8 mouse cellular contexts compared by ENCODE assay signal in the genomic region with DNA sequence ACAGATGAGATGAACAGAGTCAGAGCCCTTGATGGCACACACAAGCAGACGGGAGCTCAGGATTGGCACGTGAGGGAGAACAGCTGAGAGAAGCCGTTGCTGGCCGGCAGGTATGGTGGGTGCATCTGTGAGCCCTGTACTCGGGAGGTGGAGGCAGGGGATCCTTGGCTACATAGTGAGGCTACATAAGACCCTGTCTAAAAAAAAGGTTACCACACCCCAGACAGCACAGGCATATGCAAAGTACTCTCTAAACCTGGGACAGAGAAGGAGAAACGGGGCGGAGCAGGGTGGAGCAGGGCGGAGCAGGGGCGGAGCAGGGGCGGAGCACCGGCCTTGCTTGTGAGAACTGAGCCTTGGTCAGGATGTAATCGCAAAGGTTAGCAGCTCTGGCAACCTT. TPM values are rescaled to one million over a fixed set of nuclear protein-coding genes. Genes with fewer than 3 reads are reported as not detected.
DNase-seq lines count a peak whose midpoint lies in the region; ATAC-seq and TF ChIP-seq lines count a peak whose summit lies in the region.

No protein-coding gene starts in this region.

- no peak overlapping the region for H3K4me3 ChIP-seq in intestine, postnatal 0 days (ENCODE audit: low read depth, low read length)
- no peak overlapping the region for H3K4me3 ChIP-seq in forebrain, embryonic 11.5 days (ENCODE audit: low read depth, low read length)

- H3K4me2 ChIP-seq in intestine, postnatal 0 days (replicated peaks; ENCODE audit: low read depth), result no peak overlapping the region
- H3K4me2 ChIP-seq in forebrain, embryonic 11.5 days (ENCODE audit: low read depth, low read length, severe bottlenecking), result no peak overlapping the region

- 28% methylated on average over 12 of the region's 12 CpGs for WGBS in intestine, postnatal 0 days
- 36% methylated on average over 12 of the region's 12 CpGs for WGBS in forebrain, embryonic 11.5 days

- no peaks in the 10 kb centered on the region for H3K4me1 ChIP-seq in intestine, postnatal 0 days (replicated peaks; ENCODE audit: control insufficient read depth, insufficient read depth, low read length)
- H3K4me1 ChIP-seq in forebrain, embryonic 11.5 days (replicated peaks; ENCODE audit: control insufficient read depth, insufficient read depth, low read length), result no peaks in the 10 kb centered on the region; the same call in 1 of the 2 replicates

- no peak overlapping the region for H3K9ac ChIP-seq in intestine, postnatal 0 days (ENCODE audit: low read depth, low read length)
- H3K9ac ChIP-seq in forebrain, embryonic 11.5 days (ENCODE audit: low read length), result no peak overlapping the region

- H3K27ac ChIP-seq in intestine, postnatal 0 days (ENCODE audit: low read depth, low read length), result no peak overlapping the region
- no peak overlapping the region for H3K27ac ChIP-seq in forebrain, embryonic 11.5 days (ENCODE audit: low read depth, low read length)

- peak; percentile 46 for ATAC-seq in intestine, postnatal 0 days
- ATAC-seq in forebrain, embryonic 11.5 days (replicated peaks; ENCODE audit: low FRiP score), result no peak
- no peak for ATAC-seq in monocyte, adult 5-6 weeks (replicated peaks; ENCODE audit: insufficient number of reproducible peaks, low FRiP score, low TSS enrichment, poor library complexity, severe bottlenecking)

- no peaks in the 10 kb centered on the region for H3K27me3 ChIP-seq in intestine, postnatal 0 days (replicated peaks; ENCODE audit: control insufficient read depth, insufficient read depth, low read length)
- no peaks in the 10 kb centered on the region for H3K27me3 ChIP-seq in forebrain, embryonic 11.5 days (ENCODE audit: control insufficient read depth, insufficient read depth, low read length)

- H3K9me3 ChIP-seq in intestine, postnatal 0 days (ENCODE audit: control insufficient read depth), result no peaks in the 10 kb centered on the region
- no peaks in the 10 kb centered on the region for H3K9me3 ChIP-seq in forebrain, embryonic 11.5 days (ENCODE audit: control insufficient read depth, low read length)

- peaks cover 43% of the 10 kb centered on the region for H3K36me3 ChIP-seq in intestine, postnatal 0 days (ENCODE audit: control insufficient read depth, insufficient read depth)
- H3K36me3 ChIP-seq in forebrain, embryonic 11.5 days (ENCODE audit: control insufficient read depth, insufficient read depth, low read length), result peaks cover 14% of the 10 kb centered on the region

- peak; percentile 43 for DNase-seq in gastrocnemius, postnatal 10 days
- DNase-seq in gastrocnemius, adult 18-20 months (ENCODE audit: low spot score), result no peak
- DNase-seq in A20 (ENCODE audit: low read depth, low spot score), result peak; percentile 90
- DNase-seq in adrenal gland, postnatal 14 days, result peak; percentile 83
- DNase-seq in lung, postnatal 25 days (ENCODE audit: low spot score), result peak; percentile 38
- no peak for DNase-seq in forebrain, embryonic 11.5 days (ENCODE audit: low spot score)

- TF ChIP-seq CTCF in intestine, postnatal 0 days (IDR thresholded peaks at IDR 0.05; ENCODE audit: low read depth), result no peak

RNA-seq across cellular contexts. Expression of a gene that starts 2.8 kb away (rescaled TPM):
- total RNA-seq in gastrocnemius, postnatal 10 days (2021), result 10 to 100 TPM; 13.4 to 18.6 TPM
- 1 to 10 TPM; 5.6 to 7.7 TPM for total RNA-seq in gastrocnemius, adult 18-20 months (2021)
- total RNA-seq in adrenal gland, postnatal 14 days (2021), result 20.6 and 24.9 TPM in 2 replicates
- 47.4 and 48.7 TPM in 2 replicates for polyA plus RNA-seq in intestine, postnatal 0 days (2015; fragmentation: Nextera tagmentation; extraction: Ambion mirVana)
- 93.2 and 103 TPM in 2 replicates for polyA plus RNA-seq in forebrain, embryonic 11.5 days (2014; fragmentation: Nextera tagmentation; extraction: Ambion mirVana)
- total RNA-seq in monocyte, adult 5-6 weeks (2017), result 2.9 to 7.7 TPM (median 6.1 TPM) in 3 replicates

RNA-seq across cellular contexts. Expression of a gene that starts 26.8 kb away (rescaled TPM):
- total RNA-seq in gastrocnemius, postnatal 10 days (2021), result 10 to 100 TPM; 16.1 to 21.2 TPM
- total RNA-seq in gastrocnemius, adult 18-20 months (2021), result 10 to 100 TPM in 1 of 2 experiments, 1 to 10 TPM in 1; 9.9 to 11.4 TPM
- total RNA-seq in adrenal gland, postnatal 14 days (2021), result 33.2 and 35.3 TPM in 2 replicates
- 80.1 and 84.1 TPM in 2 replicates for polyA plus RNA-seq in intestine, postnatal 0 days (2015; fragmentation: Nextera tagmentation; extraction: Ambion mirVana)
- 88.9 and 89.5 TPM in 2 replicates for polyA plus RNA-seq in forebrain, embryonic 11.5 days (2014; fragmentation: Nextera tagmentation; extraction: Ambion mirVana)
- total RNA-seq in monocyte, adult 5-6 weeks (2017), result 42.3 to 56.8 TPM (median 49.3 TPM) in 3 replicates

RNA-seq across cellular contexts. Expression of a gene that starts 53.0 kb away (rescaled TPM):
- under 1 TPM; 0.72 to 0.87 TPM for total RNA-seq in gastrocnemius, postnatal 10 days (2021)
- under 1 TPM in 1 of 2 experiments, not detected in 1; 0.31 TPM for total RNA-seq in gastrocnemius, adult 18-20 months (2021)
- 0.93 and 3.5 TPM in 2 replicates for total RNA-seq in adrenal gland, postnatal 14 days (2021)
- polyA plus RNA-seq in intestine, postnatal 0 days (2015; fragmentation: Nextera tagmentation; extraction: Ambion mirVana), result 48.2 and 48.3 TPM in 2 replicates
- 1.1 and 1.2 TPM in 2 replicates for polyA plus RNA-seq in forebrain, embryonic 11.5 days (2014; fragmentation: Nextera tagmentation; extraction: Ambion mirVana)
- not detected in 3 replicates for total RNA-seq in monocyte, adult 5-6 weeks (2017)

Comparison
In these comparisons a context has a peak if more than half of its experiments do, and no peak if none do; other contexts are left out.
1. DNase-seq: peak in gastrocnemius, postnatal 10 days (single experiment), A20 (single experiment), adrenal gland, postnatal 14 days (single experiment) and lung, postnatal 25 days (single experiment); none in gastrocnemius, adult 18-20 months (single experiment) and forebrain, embryonic 11.5 days (single experiment).